Mouse (Mus musculus) intestine, embryonic 15.5 days (tissue): ENCODE data around the gene Lipo4. TPM values are rescaled to one million over a fixed set of nuclear protein-coding genes. Genes with fewer than 3 reads are reported as not detected.
A peak's percentile ranks its signal among the peaks of the same experiment; 100 is the strongest.
"Not testable (repeated sequence)": the region's sequence is repeated elsewhere in the genome, so short reads cannot be mapped to it uniquely, and the experiment has no call there.

Source experiments
- ATAC-seq: fragments of 200-750 bp; cut with Nextera tagmentation; 2 replicates; pipeline ENCODE4 v1.8.0; 2017; ENCODE audit warnings: moderate TSS enrichment, moderate library complexity
- H3K27ac ChIP-seq: fragments of 300-500 bp; sonication (generic); 2 replicates; pipeline ENCODE4 v1.5.1; 2015; ENCODE audit warnings: mild to moderate bottlenecking, inconsistent platforms
- H3K27me3 ChIP-seq: fragments of 300-500 bp; sonication (generic); replicated peaks from 2 replicates; pipeline ENCODE4 v1.6.1; 2015; ENCODE audit warnings: inconsistent platforms
- H3K36me3 ChIP-seq: fragments of 300-500 bp; sonication (generic); 2 replicates; pipeline ENCODE4 v1.6.1; 2015; ENCODE audit warnings: inconsistent platforms
- H3K4me1 ChIP-seq: fragments of 300-500 bp; sonication (generic); replicated peaks from 2 replicates; pipeline ENCODE4 v1.6.1; 2015; ENCODE audit warnings: inconsistent platforms
- H3K4me2 ChIP-seq: fragments of 300-500 bp; sonication (generic); replicated peaks from 2 replicates; pipeline ENCODE4 v1.6.1; 2015; ENCODE audit warnings: mild to moderate bottlenecking, inconsistent platforms
- H3K4me3 ChIP-seq: fragments of 300-500 bp; sonication (generic); replicated peaks from 2 replicates; pipeline ENCODE4 v1.5.1; 2015; ENCODE audit warnings: inconsistent platforms
- H3K9ac ChIP-seq: fragments of 300-500 bp; sonication (generic); 2 replicates; pipeline ENCODE4 v1.6.1; 2015; ENCODE audit warnings: inconsistent platforms
- H3K9me3 ChIP-seq: fragments of 300-500 bp; sonication (generic); 2 replicates; pipeline ENCODE4 v1.6.1; 2016; ENCODE audit warnings: inconsistent platforms
- WGBS: fragments of 180-500 bp; shearing (Covaris S2); methylation state at CpG from one replicate; pipeline ENCODE4 v1.1.7; 2015; 5-methylcytosine and 5-hydroxymethylcytosine counted together
- polyA plus RNA-seq: library from polyadenylated mRNA; unstranded; fragments of >200 nt; fragmentation: Nextera tagmentation; extraction: Ambion mirVana; gene quantifications from 2 replicates; pipeline ENCODE4 v1.2.1, GENCODE M21; 2015

Gene Lipo4
- not detected in 2 replicates for polyA plus RNA-seq

GRCm38 (mm10) chr19:33517680-33518079 lies at the start of gene Lipo4:
Gene Lipo4 (minus strand): TSS chr19:33517780.
- no peaks in the 10 kb centered on the region for H3K36me3 ChIP-seq
- no peak for ATAC-seq
- no peak within 1 kb of the TSS for H3K27ac ChIP-seq
- no peaks in the 10 kb centered on the region for H3K27me3 ChIP-seq
- no peak within 1 kb of the TSS for H3K4me2 ChIP-seq
- H3K9me3 ChIP-seq: no peaks in the 10 kb centered on the region
- no peak within 1 kb of the TSS for H3K9ac ChIP-seq
- no peaks in the 10 kb centered on the region for H3K4me1 ChIP-seq
- no peak within 1 kb of the TSS for H3K4me3 ChIP-seq

- peak; percentile 49; the same call in 1 of the 2 replicates for ATAC-seq
- WGBS: 37% methylated on average over 4 of the region's 4 CpGs
- not testable (repeated sequence) for H3K4me2 ChIP-seq, H3K4me3 ChIP-seq, H3K9ac ChIP-seq, H3K27ac ChIP-seq, H3K27me3 ChIP-seq, H3K36me3 ChIP-seq, H3K4me1 ChIP-seq, H3K9me3 ChIP-seq
Observed at GRCm38 (mm10) chr19:33456426-33456825, 61.2 kb downstream of the Lipo4 start.

DNA sequence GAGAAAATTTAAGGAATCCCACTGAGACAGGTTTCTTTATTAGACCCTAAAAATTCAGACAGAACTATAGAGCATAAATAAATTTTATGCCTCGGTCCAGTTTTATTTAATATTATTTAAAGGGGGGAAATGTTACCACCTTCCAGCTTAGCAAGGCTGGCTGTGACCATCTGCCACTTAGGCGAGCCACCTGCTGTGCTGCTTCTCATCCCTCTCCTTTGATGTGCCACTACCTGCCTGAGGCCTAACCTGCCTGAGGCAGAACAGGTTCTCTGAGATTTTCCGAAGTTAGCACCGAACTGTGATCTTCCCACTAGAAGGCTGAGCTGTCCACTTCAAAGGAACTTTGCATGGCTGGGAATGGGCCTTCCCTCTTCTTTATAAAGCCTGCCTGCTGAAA lies 63.9 kb downstream of the Lipo4 start:
- Histone ChIP-seq H3K9ac (no peak overlapping the region), H3K4me1 (no peaks in the 10 kb centered on the region), H3K4me2 (no peak overlapping the region), H3K27ac (no peak overlapping the region), H3K36me3 (no peaks in the 10 kb centered on the region), H3K4me3 (no peak overlapping the region), H3K9me3 (no peaks in the 10 kb centered on the region), H3K27me3 (no peaks in the 10 kb centered on the region)
- 67% methylated on average over 4 of the region's 4 CpGs for WGBS
- ATAC-seq: no peak

Other genes with a start within 250 kb of the Lipo4 start
- 5.9 and 6.4 TPM in 2 replicates for gene Rnls, start 125.5 kb downstream of the Lipo4 start, polyA plus RNA-seq
- gene Gm8978, start 107.5 kb upstream of the Lipo4 start, polyA plus RNA-seq: not detected in 2 replicates
- 0.15 and 0.16 TPM in 2 replicates for gene Lipo2, start 233.6 kb upstream of the Lipo4 start, polyA plus RNA-seq
- gene Lipo3, start 244.2 kb upstream of the Lipo4 start, polyA plus RNA-seq: 14.5 and 14.6 TPM in 2 replicates